Mouse (Mus musculus): ENCODE measurements around the gene Pitx1. TPM values are rescaled to one million over a fixed set of nuclear protein-coding genes. Genes with fewer than 3 reads are reported as not detected.

Pitx1 gene
- not detected for total RNA-seq (2022)

DNA sequence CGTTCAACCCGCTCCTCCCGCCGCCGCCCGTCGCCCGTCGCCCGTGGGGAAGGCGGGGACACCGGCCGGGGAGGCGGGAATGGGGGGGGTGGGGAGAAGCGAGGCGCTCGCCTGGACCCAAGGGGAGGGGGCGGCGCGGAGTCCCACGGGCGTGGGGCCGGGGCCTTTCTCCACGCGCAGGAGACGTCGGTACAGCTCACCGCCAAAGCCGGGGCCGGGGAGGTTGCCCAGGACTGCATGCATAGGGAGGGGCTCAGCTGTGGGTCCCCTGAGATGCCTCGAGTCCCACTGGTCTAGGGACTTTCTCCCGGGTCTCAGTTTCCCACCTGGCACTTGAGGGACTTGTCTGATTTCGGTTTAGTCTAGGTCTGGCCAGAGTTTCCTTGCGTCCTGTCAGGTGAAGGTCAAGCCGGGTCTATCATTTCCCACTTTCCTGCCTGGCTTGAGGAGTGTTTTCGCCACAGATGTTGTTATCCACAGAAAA, at the start of gene Pitx1:
TSS of gene Pitx1 (minus strand) at position 51 of the 484 bp plus-strand sequence.
- no peak for DNase-seq (ENCODE audit: low spot score in 2 of 2)

DNA sequence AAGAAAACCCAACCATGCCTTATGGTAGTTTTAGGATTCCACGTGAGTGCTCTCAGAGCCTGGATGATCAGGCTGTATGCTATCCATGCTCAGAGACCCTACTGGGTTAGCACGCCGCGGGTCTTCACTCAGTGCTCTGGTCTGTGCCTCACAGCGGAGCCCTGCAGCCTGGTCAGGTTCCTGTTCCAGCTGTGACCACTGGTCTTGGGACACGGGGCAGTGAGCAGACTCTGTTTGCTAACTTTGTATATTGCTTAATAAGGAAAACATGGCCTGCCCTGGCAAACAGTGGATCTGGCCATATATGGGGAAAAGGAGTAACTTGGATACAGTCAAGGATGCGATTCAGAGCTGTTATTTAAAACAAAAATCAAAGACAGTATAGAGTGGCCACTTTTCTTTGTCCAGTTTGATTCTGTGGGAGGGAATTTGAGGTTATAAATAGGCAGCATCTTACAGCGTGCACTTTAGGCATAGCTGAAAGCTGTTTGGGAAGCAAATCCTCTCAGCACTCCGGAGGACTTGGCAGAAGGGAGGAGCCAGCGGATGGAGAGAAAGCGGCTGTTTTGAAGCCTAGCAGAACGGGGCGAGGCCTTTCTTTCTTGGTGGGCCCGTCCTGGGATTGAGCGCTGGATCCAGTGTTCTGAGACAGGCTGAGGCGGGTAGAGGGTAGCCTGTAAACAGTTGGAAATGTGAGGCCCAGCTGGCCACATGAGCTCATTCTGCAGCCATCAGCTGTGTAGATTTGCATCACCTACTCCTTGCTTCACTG, 45.6 kb upstream of the Pitx1 start:
- no peak for DNase-seq (ENCODE audit: low spot score in 2 of 2)

DNA sequence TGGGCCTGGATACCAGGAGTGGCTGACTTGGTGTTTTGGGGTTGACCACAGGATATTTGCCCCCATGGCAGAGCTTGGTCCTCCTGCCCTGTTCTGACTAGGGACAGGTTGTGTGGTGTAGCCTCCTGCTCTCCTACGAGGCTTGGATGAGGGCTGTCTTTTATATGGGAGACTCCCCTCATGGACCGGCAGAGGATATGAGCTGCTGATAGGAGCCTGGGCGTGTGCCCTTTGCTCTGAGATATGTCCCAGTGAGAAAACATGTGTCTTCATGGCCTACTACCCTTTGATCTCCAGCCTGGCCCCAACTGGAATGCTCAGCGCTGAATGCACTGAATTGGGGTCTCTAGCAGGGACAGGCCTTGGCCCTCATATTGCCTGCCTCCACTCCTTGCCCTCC, 42.4 kb upstream of the Pitx1 start:
- DNase-seq (ENCODE audit: low spot score in 2 of 2), result no peak

DNA sequence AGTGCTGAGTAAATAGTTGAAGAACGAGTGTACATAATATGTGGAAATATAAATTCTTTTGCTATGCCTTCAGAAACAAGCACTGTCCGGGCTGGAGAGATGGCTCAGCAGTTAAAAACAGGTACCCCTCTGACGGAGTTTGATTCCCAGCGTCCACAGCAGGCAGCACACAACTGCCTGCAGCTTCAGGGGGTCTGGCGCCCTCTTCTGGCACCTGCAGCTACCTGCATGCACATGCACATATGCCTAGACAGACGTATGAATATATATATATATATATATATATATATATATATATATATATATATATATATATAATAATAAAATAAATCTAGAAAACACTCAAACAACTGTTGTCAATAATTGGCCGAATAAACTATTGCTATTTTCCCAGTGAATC, 35.4 kb upstream of the Pitx1 start:
- no peak for DNase-seq (ENCODE audit: low spot score in 2 of 2)

DNA sequence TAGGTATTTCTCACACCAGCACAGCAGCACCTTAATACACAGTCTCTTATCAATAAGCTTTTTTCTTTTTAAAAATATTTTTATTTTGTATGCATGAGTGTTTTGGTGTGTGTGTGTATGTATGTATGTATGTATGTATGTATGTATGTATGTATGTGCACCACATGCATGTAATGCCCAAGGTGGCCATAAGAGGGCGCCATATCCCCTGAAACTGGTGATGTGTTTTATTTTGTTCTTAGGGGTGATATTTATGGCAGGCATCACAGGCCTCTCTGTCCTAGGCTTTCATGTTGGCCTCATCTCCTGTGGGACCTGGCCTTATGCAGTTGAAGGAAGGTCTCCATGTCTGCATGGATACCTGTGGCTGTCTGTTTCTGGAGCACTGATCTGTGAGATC, 34.0 kb upstream of the Pitx1 start:
- DNase-seq (ENCODE audit: low spot score in 2 of 2), result no peak

DNA sequence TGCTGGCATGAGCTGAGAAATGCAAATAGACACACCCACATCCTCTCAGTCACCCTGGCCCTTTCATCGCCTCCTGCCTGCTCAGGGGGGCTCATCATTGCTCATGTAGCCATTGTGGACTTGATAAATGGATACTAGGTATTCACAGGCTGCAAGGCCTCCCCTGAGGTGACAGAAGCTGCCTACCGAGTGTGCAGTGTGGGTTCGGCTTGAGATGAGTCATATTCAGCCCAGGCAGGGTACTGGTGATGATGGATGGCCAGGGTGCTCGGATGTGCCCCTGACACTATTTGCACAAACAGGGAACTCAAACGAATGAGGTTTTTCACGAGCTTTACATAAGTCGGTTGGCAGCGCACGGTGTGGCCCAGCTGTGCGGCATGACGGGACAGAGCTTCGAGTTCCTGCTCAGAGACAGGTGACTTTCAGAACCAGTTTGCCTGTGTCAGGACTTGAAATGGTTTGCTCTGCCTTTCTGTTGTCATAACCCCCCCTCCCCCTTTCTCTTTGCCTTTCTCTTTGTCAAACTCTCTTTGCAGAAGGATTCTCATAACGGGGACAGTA, 31.6 kb upstream of the Pitx1 start:
- no peak for DNase-seq (ENCODE audit: low spot score in 2 of 2)

DNA sequence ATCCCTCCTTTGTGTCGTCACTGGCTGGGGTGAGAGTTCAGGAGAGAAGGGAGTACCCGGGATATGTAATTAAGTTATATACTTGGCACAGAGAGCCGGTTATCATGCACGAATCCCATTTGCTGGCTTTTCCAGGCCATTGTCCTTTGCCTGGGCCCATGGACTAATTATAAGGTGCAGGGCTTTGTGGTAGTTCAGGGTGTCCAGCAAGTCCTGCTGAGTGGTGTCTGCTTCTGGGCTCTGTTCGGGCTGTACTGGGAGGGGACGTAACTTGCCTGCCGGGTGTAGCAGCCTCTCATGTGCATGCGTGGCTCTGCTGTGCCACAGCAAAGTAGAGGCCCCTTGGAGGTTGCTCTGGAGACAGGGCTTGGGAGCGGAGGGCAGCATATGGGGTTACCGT, 24.5 kb upstream of the Pitx1 start:
- no peak for DNase-seq (ENCODE audit: low spot score in 2 of 2)

DNA sequence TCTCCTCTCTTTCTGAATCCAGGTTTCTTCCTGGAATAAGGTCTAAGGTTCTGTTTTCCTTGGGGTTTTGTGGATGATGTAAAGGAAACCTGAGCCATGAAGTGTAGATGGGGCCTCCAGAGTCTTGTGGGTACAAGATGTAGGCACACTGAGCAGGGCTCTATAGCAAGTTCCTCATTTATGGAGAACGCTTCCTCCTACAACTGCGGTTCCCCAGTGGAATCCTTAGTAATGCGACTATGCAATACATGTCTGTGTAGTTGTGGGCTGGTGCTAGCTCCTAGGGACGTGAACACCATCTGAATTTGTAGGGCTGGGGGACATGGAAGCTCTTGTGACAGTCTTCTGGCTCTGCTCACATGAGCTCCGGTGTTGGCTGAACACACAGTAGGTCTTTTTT, 22.5 kb upstream of the Pitx1 start:
- no peak for DNase-seq (ENCODE audit: low spot score in 2 of 2)

DNA sequence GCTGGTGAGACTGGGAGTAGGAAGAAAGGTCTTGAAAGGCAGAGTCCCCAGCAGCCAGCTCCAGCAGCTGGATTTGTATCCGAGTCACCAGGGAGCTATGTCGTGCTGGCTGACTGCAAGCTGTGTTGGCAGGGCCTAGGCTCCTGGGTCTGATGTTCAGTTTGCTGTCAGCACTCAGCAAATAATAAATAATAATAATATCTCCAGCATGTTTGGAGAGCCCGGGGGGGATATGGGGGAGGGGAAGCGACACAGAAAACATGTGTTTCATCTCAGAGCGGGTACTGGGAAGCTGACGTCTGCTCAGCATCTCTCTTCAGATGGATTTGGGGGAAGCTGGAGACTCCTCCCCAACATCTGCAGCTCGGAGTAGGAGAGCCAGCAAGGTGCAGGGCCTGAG, 19.8 kb upstream of the Pitx1 start:
- DNase-seq (ENCODE audit: low spot score in 2 of 2), result no peak

DNA sequence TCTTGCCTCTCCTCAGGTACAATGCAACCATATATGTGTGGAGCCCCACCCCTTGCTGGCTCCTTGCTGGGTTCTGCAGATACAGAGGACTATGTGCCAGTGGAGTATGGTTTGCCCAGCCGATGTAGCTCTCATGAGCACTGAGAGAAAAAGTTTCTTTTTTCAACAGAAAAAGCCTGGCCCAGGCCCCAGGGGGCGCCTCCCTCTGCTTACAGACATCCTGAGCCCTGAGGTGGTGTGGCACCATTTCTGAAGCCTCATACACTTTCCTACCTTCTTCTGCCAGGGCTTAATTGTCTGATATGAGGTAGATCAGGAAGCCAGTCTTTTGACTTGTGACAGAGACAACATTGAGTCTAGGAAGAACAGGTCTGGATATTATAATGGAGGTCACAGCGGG, 16.2 kb upstream of the Pitx1 start:
- DNase-seq (ENCODE audit: low spot score in 2 of 2), result no peak

DNA sequence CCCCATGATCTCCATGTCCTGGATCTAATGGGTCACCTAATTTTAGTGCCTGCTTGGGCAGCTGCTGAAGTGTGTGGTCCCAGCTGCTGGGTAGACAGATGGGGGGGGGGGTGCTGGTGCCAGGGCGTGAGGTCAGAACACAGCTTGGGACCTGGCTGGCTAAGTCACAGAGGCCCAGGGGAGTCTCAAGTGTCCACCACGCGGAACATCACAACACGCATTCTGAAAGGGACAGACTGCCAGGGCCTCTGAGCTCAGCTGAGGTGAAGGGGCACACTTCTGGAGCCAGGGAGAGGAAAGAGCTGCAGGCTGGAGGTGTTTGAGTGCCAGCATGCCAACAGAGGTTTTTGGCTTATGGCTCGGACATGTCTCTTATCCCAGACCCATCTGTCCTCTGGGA, 14.7 kb upstream of the Pitx1 start:
- DNase-seq (ENCODE audit: low spot score in 2 of 2), result no peak

DNA sequence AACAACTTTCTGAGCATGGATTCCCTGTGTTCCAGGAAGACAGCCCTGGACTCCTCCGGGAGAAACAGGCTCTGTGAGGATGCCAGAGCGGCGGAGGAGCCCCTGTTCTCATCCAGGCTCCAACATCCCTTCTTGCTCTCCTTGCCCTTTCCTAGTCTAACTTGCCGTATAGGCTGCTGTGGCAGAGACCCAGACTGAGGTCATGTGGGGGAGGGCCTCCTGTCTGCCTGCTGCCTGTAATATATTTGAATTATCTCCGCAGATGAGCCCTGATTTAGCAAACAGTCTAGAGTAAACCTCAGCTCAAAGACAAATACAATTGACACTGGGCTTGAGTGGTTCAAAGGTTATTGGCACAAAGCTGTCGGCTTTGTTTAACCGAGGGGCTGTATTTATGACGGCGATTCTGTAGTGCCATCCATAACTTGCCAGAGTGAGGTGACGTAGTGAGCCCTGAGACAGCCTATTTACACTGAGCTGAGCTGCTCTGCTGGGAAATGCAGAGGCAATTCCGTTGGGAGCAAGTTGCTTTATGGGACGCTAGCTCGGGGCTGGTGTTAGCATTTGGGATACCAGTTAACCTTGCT, 12.7 kb upstream of the Pitx1 start:
- no peak for DNase-seq (ENCODE audit: low spot score in 2 of 2)

DNA sequence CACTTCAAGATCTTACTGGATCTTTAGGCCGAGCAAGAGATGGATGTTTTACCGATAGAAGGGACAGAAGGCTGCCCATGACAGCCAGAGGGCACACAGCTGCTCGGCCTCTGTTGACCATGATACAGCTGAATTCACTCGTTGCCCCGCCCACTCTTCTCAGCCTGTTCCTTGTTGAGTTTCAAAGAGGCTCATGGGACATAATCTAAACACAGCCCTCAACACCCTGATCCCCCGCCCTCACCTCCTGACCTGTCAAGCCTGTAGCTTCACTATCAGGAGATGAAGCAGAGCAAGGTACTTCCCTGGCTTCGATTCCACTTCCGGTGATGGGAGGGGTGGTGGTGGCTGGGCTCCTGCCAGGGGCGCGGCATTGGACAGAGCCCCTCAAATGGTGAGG, 11.8 kb upstream of the Pitx1 start:
- no peak for DNase-seq (ENCODE audit: low spot score in 2 of 2)

DNA sequence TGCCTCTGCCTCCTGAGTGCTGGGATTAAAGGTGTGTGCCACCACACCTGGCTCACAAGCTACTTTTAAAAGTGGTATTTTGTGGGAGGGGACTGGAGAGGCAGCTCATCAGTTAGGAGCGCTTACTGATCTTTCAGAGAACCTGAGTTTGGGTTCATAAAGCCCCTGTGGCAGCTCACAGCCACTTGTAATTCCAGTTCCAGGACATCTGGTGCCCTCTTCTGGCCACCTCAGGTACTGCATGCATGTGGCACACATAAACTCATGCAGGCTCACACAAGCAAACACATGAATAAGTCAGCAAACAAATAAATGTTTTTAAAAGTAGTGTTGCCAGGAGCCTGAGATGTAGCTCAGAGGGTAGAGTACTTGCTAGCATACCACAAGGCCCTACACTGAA, 7.7 kb upstream of the Pitx1 start:
- no peak for DNase-seq (ENCODE audit: low spot score in 2 of 2)

DNA sequence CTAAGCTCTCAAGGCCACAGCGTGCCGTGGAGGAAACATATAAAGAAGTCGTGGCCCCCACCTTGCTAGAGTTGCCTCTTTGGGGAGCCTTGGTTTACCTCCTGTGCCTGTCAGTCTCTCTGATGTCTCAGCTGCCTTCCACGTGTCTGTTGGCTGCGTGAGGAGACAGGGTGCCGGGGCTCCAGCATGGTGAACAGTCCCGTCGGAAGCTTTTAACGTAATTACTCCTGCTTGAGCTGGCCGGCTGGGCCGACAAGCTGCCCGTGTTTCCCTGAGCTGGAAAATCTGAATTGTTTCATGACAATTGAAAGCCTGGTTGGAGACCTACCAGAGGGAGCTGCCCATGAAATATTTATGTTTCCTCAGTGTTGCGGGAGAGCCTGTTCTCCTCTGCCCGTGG, 4.2 kb upstream of the Pitx1 start:
- no peak for DNase-seq (ENCODE audit: low spot score in 2 of 2)

DNA sequence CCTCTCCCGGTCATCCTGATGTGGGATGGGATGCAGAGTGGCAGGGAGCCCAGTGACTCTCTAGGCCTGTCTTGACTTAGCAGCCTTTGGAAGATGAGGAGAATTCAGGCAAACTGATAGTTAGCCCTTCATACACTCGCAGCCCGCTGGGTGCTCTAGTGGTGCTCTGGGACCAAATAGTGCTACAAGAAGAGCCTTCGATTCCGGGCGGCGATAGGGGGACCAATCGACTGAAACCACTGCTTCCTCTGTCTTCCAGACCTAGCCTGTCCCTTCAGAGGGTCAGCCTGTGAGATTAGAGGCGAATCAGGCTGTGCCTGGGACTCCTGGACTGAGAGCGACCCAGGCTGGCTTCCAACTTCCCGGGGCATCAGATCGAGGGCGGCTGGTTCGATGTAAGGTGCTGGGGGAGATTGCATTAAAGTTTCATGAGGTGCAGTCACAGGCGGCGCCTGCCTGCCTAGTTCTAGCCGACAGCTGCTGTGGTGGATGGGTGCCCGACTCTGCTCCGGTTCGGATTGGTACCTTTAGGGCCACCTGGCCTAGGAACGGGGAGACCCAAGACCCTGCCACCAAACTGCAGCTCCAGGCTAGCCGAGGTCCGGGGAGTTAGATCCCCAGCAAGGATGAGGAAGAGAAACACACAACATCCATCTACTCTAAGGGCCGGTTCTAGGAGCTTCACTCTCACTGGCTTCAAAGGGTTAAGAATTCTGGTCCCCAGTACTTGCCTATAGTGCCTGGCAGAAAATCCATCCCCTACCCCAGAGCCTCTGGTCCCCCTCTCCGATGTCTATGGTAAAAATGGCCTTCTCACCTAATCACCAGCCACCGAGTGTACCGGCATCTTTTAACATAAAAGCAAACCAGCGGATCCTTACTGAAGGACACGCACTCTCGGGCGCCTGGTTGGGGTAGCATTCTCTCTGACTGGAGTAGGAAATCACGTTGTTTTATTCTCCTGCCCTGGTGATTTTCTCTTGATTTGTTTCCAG, 1.1 kb upstream of the Pitx1 start:
- DNase-seq (ENCODE audit: low spot score in 2 of 2), result no peak

DNA sequence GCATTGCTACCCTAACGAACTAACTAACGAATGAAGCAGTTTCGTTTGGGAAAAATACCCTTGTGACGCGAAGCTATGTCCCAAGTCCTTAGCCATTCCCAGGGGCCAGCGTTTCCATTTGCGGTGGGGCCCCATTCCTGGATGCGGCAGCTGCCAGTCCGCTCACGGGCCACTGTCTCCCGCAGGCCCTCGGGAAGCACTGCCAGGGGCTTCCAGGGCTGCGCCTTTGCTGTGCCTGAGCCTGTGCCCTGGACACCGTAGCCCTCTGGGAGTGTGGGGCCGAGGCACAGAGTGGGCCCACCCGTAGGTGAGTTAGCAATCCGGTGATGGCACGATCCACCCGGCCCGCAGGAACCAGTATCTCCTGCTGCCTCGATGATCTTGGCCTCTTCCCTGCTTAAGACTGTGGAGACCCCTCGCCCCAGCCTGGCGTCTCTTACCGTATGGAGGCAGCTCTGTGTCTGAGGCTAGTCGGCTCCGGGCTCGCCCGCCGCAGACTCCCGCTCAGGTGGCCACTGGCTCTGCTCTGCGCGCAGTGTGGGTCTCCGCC, 369 bp downstream of the Pitx1 start:
- DNase-seq (ENCODE audit: low spot score in 2 of 2), result no peak

DNA sequence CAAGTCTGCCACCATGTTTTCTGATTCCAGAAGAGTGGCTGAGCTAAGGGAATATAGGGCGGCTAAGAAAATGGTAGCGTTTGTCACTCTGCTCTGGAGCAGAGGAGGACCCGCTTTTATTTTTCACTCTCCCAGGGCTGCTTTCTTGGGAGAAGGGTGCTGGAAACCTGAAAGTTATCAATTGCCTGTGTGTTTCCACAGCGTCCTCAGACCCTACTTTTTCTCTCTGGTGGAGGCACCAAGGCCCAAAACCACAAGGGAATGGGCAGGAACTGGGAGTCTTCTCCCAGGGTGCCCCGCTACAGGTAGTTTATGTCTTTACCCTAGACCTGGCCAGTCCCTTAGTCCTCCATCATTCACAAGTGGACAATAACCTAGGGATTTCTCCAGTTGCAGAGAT, 1.3 kb downstream of the Pitx1 start:
- DNase-seq (ENCODE audit: low spot score in 2 of 2), result no peak

DNA sequence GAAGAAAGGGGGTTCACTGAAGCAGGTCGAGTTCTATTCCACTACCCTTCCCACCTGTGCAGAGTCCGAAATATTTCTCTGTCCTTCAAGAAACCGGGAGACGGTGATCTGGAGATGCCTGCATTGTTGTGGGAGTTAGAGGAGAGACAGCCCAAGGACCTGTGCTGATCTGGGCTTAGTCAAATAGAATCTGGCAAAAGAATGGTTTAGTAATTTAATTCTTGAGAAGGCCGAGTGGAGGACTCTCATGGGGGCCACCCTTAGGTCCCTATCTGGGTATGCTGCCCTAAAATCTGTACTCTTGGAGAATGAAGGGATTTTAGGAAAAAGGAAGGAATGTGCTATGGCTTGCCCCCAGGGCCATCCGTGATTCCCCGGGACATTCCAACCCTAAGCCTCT, 2.1 kb downstream of the Pitx1 start:
- DNase-seq (ENCODE audit: low spot score in 2 of 2), result no peak

DNA sequence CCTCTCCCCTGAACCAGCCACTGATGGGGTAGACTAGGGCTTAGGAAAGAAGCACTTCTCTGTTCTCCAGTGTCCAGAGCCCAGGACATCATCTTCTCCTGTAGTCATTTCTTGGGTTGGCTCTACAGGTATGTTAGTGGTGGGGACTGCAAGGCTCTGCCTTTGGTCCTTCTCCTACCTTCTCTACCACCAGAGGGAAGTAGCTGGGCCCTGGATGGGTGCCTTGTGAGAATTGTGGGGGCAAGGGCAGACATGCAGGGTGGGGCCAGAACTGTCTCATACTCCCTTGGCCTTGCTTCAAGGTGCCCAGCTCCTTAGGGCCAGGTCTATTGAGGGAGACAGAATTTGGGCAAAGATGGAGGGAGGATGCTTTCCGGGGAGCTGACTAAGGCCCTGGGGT, 3.4 kb downstream of the Pitx1 start:
- DNase-seq (ENCODE audit: low spot score in 2 of 2), result no peak

DNA sequence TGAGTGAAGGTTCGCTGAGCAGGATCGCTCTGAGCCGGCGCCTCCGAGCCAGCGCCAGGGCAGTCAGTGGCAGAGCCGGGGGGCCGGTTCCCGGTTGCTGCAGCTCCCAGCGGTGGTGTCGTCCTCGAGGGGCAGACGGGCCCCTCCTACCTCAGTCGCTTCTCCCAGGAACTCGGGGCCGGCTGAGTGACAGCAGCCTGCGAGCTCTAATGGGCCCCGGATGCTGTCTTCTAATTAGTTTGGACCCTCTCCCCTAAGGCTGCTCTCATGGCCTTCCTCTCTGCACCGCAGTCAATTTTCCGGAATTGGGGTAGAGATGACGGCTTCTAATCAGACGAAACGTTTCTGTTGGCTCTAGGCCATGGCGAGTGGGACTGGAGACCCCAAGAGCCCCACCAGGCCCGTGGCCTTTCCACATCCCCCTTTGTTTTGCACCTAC, 4.3 kb downstream of the Pitx1 start:
- DNase-seq (ENCODE audit: low spot score in 2 of 2), result no peak

Data from layer of hippocampus, adult 8-10 months (tissue).